Mouse (Mus musculus) monocyte, adult 2 months (primary cell): ENCODE data around the gene Ttc23.

Source experiments
- DNase-seq, 2 experiments: peaks; one replicate each; pipeline ENCODE4 v3.0.0; 2022; ENCODE audit warnings: low spot score in 2 of 2, low read depth in 1 of 2

The Ttc23 gene

DNA sequence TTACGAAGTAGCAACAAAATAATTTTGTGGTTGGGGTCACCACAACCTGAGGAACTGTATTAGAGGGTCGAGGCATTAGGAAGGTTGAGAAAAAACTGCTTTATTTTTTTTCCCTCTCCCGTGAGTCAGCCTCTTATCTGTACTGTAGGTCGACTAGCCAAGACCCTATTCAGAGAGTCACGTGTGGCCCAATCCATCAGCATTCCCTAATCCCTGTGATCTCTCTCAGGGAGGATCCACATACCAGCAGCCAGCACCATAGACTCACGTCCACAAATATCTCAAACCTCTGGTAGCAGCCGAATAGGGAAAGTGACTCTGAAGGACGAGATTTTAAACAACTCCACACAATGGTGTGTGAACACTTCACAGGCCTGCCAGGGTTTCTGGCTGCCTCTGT, 149.9 kb downstream of the Ttc23 start:
- no peak for DNase-seq

DNA sequence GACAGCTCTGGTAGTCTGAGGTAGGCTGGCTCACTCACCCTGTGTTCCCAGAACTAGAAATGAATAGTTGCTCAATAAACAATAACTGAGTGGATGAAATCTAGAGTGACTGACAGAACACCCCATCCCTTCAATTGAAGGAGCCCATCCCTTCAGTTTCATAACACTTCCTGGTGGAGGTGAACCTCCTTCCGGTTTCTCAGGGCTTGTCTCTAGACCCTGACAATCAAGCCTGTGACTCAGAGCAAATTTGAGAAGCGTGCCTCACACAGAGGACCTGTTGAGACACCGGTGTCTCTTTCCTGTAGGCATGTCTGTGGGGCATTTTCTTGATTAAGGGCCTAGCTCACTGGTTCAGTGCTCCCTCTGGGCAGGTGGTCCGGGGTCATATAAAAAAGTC, 151.3 kb downstream of the Ttc23 start:
- no peak for DNase-seq

DNA sequence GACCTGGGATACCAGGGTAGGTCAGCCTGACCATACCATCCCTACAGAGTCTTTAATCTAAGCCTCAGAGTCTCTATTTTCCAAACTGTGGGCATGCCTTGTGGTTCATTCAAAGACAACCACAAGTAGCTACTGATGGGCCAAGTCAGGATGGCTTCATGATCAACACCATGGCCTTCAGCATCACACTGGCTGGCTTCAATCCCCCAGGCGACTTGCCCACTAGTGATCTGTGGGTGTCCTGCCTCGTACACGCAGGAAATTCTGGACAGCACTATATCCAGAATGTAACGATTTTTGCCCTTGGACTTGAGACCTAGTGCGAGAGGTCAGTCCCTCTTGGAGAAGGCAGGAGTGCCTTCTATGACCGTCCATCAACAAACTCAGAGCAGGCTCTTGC, 153.3 kb downstream of the Ttc23 start:
- DNase-seq: no peak

DNA sequence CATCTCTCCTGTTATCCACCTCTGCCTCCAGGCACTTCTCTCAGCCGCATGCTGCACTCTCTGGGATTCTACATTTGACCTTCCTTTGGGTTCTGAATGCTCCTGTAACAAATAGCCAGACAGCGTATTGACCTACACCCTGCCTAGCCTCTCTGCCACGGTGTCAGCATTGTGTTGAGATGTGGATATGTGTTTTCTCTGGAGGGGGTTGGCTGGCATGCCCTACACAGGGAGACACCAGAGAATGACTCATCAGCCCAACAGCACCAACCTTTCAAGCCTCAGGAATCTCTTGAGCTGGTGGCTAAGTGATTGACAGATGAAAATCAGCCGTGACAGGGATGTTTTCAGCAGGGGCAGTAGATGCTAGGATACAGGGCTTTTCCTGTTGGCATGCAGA, 153.8 kb downstream of the Ttc23 start:
- no peak for DNase-seq

DNA sequence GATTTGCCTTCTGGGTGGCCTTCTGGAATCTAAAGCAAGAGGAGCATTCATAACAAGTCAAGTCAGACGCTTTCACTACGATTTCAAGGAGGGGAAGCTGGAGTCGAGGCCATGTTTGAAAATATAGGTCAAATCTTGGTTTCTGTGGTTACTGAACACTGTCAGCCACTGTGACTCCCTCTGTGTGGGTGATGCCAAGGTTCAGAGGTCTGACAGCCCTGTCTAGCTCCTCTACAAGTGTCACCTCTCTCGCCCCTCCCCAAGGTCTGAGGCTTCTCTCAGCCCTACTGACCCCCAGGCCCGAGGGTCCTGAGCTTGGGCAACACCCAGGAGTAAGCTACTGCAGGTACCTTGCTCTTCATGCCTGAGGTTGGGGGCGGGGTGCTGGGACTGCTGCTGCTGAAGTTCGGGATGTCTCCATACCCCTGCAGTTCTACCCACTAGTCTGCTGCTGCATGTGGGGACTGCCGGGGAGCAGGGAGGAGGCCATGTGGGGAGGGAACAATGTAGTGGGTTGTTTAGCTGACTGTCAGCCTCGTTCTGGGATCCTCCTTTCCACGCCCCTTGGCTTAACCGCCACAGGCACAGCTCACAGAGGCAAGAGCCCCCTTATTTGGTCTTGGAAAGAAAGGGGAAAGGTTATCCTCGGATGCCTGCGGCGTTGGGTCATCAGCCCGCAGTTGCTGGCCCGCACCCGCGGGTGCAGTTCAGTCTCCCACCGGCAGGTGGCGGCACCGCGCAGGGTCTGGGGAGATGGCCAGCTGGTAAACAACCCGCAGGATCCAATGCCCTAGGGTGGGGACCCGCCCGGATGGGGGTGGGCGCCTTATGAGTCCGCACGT, 156.0 kb downstream of the Ttc23 start:
- peak; percentile 45 to 61 for DNase-seq

DNA sequence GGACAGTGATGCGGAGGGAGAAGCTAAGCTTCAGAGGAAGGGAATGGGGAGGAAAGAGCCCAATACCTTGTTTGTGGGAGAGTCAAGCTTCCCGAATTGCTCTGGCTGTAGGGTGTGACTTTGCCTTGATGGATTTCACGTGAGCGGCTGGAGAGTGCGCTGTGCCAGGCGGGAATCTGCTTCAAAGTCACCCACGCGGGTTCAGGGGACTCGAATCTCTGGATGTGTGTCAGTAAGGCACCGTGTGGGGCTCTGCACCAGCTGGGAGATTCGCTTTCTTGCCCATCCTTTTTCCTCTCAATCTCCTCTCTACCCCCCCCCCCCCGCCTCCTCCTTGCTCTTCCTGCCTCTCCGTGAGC, 156.6 kb downstream of the Ttc23 start:
- DNase-seq: no peak
